Mouse (Mus musculus) gastrocnemius, postnatal 10 days (tissue): ENCODE data around the gene Taf8. TPM values are rescaled to one million over a fixed set of nuclear protein-coding genes. Genes with fewer than 3 reads are reported as not detected.
"Not testable (repeated sequence)": the region's sequence is repeated elsewhere in the genome, so short reads cannot be mapped to it uniquely, and the experiment has no call there.

Source experiments
- DNase-seq: peaks from one replicate; pipeline ENCODE4 v3.0.0; 2021; ENCODE audit warnings: mixed read lengths
- total RNA-seq, 2 experiments: library from RNA; stranded (reverse); gene quantifications; 2 replicates each; pipeline ENCODE4 v1.2.3; 2021

Gene Taf8
- total RNA-seq, 2 experiments from 2014 or later, result 9.8 to 10.2 TPM

GRCm38 (mm10) chr17:47518205-47518604, 16.1 kb upstream of the Taf8 start:
- peak; percentile 40 for DNase-seq

GRCm38 (mm10) chr17:47516232-47516631, 14.1 kb upstream of the Taf8 start:
- DNase-seq, result no peak

- no peak for DNase-seq
These were observed 13.2 kb upstream of the Taf8 start for GRCm38 (mm10) chr17:47515180-47515844.

DNA sequence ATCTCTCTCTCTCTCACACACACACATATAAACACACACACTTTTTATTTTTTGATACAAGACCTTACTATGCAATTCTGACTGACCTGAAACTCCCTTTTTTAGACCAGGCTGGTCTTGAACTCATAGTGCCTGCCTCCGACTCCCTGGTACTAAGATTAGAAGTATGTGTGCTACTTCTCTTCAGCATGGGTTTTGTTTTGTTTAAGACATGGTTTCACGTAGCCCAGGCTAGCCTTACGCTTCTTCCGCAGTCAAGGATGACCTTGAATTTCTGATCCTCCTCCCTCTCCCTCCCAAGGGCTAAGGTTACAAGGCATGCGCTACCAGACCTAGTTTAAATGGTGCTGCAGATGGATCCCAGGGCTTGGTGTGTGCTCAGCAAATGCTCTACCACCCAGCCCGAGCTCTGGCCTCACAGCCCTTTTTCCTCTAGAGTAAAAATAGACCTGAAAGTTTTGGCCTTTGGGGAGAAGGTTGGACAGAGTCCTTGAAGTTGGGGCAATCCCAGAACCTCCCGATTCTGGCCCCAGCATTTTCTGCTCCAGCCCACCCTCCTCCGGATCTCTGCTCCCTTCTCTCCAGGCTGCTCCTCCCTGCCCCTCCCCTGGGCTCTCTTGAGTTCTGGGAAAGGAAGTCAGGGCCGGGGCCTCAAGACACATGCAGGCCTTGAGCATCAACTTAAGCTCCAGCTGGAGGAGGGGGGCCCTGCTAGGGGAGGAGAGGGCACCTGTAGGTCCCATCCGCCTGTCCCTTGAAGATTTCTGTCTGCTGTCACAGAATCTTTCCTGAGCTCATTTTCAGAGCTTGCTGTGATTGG, 11.1 kb upstream of the Taf8 start:
- peak; percentile 35 for DNase-seq

DNA sequence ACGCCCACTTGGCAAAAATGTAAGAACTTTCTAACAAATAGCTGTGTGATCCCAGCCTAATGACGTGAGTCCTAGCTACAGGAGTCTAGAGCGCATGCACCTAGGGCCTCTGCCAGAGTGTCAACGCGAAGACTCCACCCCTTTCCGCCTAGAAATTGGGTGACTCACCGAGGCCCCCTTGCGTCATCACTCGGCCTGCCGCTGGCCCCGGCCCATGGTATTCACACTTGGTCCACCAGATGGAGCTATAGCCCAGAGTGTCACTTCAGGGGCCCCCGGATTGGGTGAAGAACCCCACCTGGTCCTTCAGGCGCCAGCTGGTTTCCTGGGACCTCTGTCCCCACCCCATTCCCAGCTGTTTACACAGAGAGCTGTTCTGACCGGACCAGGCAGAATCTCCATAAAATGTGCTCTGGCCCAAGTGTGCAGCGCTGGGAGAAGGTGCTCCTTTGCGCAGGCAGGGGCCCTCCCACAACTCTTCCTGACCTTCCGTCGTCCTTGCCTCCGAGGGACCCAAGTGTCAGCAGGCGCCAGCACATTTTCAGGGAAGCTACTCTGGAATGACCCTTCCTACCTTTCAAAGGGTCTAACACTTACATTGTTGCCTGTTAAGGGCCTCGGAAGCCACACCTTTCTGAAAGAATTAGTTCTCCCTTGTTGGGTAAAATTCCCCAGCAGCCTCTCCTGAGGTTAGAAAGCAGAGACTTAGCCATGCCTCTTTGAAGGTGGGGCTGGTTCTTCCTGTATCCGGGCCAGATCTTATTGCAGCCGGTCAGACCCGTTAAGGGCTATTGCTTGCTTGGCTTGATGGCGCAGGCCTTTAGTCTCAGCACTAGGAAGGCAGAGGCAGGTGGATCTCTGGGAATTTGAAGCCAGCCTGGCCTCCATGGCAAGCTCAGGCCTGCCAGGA, 9.3 kb upstream of the Taf8 start:
- peak; percentile 98 for DNase-seq

DNA sequence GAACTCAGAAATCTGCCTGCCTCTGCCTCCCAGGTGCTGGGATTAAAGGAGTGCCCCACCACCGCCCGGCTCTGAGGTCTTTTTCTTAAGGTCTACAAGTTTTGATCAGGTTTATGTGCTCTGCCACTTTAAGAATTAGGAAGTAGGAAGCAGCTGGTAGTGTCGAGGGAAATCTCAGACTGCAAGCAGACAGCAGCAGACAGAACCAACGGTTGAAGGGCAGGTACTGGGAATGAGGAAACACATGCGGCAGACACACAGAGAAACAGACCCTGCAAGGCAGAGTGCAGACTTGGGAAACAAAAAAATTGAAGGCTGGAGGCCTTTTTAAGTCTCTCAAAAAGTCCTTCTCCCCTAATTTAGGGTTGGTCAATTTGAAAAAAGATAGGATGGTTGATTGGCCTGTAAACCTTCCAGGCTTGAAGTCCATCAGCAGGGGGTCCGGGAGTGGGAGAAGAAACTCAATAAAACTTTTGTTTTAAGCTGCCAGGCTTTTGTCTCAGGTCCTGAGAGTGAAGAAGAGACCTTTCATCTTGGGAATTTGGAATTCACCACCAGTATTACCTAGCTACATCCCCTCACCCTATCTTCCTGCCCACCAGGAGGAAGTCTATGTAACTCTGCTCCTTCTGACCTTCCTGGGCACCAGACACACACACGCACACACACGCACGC, 7.1 kb upstream of the Taf8 start:
- no peak for DNase-seq

DNA sequence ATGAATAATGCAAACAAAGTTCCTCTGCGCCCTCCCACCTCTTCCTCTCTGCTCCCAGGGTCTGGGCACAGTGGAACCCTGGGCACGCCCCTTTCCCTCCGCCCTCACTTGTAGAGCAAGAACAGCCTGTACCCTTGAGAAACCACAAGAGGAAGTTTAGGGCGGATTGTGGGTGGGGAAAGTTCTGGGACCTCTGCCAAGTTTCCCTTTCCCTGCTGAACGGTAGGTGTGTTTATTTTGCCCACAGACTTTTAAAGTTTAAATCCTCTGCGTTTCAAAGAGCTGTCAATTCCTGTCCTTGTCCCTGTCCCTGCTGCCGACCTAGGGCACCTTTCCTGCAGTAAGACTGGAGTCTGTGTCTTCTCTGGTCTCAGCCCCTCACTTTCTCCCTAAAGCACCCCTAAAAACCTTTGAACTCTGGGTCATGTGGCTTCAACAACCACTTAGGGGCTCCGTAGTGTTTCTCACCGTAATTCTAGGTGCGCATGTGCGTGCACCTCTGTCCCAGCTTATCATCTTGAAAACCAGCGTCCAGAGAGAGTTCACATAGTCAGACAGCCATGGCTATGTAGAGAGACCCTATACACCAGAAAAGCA, 6.0 kb upstream of the Taf8 start:
- peak; percentile 67 for DNase-seq

DNA sequence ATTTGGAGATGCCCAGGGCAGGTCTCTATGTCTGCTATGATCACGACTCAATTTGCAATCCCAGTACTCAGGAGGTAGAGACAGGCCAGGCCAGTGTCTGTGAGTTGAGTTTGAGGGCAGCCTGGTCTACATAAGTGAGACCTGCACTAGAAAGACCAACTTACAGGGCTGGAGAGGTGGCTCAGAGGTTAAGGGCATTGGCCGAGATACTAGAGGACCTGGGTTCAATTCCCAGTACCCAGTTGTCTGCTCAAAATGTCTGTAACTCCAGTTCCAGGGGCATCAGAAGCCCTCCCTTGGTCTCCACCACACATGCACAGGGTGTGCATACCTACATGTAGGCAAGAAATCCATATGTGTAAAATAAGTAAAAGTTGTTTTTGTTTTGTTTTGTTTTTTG, 5.4 kb upstream of the Taf8 start:
- DNase-seq, result no peak

GRCm38 (mm10) chr17:47506697-47507096, 4.6 kb upstream of the Taf8 start:
- no peak for DNase-seq

DNA sequence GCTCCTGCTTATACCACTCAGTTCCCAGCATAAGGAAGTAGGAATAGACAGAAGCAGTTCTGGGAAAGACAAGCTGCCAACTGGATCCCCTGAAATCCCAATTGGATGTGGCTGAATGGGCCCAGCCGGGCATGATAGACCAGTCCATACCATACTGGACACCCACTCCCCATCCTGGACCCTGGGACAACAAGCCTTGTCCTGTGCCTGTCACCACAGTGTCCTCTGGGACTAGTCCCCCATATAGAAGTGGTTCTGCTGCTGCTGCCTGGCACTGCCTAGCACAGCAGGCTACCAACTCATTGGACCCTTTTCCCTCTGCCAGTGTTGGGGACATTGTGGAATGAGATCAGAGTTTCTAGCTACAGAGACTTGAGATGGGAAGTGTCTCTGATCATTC, 4.0 kb upstream of the Taf8 start:
- DNase-seq, result no peak

- DNase-seq, result no peak
These were observed 3.5 kb upstream of the Taf8 start for GRCm38 (mm10) chr17:47505566-47505965.

DNA sequence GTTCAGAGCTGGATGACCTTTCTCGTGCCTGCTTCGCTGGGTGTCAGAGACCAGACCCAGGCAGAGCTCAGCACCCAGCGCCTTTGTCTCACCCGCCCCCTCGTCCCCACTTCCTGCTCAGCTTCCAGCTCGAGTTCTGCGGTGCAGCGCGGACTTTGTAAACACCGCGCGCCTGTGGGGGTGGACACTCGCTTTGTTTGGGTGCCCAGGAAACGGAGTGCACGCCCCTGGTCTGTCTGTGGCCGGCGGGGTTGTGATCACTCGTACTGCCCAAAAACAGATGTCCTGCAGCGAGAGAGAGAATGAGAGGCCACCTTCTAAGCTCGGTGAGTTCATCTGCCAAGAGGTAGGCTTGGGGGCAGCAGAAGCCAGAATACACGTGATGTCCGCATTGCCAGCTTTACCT, 2.9 kb upstream of the Taf8 start, which contains the start of gene Ccnd3:
Gene Ccnd3, plus strand, starts transcription at position 111 of the 406 bp plus-strand sequence.
- peak; percentile 54 for DNase-seq

GRCm38 (mm10) chr17:47504228-47504627, 2.1 kb upstream of the Taf8 start:
- no peak for DNase-seq

DNA sequence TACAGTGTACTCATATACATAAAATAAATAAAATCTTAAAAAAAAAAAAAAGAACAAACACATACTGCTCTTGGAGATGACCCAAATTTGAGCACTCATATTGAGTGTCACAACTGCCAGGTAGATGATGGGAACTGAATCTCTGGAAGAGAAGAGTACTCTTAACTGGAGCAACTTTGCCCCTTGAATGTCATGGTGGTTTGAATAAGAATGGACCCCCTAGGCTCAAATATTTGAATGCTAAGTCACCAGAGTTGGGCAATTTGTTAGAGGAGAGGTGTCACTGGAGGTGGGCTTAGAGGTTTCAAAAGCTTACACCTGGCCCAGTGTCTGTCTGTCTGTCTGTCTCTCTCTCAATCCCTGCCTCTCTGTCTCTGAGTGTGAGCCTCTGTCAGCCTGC, 1.6 kb upstream of the Taf8 start:
- no peak for DNase-seq

GRCm38 (mm10) chr17:47502707-47503045, 584 bp upstream of the Taf8 start:
- not testable (repeated sequence) for DNase-seq

GRCm38 (mm10) chr17:47501531-47501930, 561 bp downstream of the Taf8 start:
- no peak for DNase-seq

DNA sequence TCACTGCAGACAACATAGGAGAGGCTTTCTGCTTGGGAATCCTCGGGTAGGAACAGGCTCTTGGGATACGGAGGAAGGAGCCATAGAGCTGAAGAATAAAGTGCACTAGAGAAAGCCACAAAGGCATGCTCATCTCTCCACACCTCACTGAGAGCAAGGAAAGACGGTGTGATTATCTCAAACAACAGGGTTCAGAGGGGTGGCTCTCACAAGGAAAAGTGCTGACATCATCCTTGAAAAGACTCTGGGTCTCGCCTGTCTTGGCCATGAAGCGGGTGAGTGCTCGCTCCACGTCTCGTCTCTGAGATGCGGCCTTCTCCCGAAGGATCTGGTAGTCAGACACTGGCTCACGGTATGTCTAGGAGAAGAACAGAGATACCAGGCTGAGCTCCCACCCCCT, 8.0 kb downstream of the Taf8 start:
- no peak for DNase-seq

- DNase-seq, result no peak
These were observed 8.4 kb downstream of the Taf8 start for GRCm38 (mm10) chr17:47493653-47494052.

DNA sequence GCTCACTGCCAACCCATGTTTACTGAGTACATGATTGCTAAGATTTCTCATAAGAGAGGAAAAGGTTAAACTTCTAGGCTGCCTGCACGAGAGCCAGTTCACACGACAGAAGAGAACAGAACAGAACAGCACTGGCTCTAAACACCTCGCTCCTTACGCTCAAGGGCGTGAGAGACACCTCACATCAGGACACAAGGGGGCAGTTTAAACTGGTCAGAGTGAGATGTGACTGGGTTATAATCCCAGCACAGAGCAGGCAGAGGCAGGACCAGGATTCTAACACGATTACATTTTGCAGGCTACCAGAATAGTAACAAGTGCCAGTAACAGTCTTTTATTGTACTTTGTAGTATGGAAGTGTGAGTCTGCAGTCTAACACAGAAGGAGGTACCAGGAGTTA, 9.4 kb downstream of the Taf8 start:
- DNase-seq, result no peak

DNA sequence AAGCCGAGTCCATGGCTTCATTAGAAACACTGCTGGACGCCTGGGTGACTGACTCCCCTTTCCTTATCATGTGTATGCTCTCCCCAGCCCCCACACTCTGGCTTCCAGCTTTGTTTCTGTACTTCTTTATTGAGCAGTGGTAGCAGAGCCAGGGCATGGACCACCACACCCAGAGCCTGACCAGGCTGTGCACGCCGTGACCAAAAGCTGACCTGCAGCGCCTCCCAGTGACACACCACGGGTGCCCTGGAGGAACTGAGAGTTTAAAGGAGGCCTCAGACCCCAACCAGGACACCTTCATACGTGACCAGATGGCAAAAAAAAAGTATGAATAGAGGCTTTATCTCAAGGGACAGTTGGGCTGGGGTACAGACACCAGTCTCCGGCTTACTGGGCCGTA, 11.3 kb downstream of the Taf8 start:
- no peak for DNase-seq

DNA sequence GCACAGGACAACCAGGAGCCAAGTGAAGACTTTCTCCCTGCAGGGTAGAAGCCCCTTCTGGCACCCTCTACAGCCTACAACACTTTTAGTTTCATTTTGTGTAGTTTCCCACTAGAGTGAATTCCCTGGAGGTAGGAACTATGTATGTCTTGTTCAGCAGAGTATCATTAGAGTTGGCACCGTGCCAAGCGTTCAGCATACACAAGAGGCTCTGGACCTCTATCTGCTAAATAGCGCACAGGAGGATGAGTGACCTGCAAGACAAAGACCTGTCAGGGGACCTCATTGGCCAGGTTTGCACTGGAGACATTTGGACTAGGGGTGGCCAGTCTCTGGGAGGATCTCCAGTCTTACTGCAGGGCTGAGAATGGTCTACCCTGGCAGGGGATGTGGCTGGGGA, 16.3 kb downstream of the Taf8 start:
- no peak for DNase-seq

DNA sequence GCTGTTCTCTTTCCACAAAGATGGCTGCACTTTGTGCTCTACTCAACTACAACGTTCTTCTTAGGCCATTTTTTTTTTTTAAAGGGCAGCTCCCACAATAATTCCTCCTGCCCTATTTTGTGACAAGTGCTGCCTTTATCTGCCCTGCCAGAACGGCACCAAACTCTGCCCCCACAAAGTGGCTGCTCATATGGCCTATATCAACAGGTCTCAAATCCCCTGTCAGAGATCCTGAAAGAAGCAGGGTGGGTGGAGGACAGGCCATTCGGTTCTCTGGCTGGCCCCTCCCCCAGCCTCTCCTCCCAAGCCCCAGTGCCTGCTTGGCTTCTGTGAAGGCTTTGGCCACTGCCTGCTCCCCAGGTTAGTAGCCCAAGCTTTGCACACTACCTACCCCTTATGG, 17.1 kb downstream of the Taf8 start:
- no peak for DNase-seq
